Mouse (Mus musculus): Measurements from ENCODE around the gene Itga3.

- TF ChIP-seq GATA1 (IDR thresholded peaks at IDR 0.05; ENCODE audit: low read length) (no peak), TAL1 (IDR thresholded peaks at IDR 0.05; ENCODE audit: low read length) (no peak)
Observed at GRCm38 (mm10) chr11:95101071-95101788, 24.6 kb upstream of the Itga3 start.
